Mouse (Mus musculus) stomach, postnatal 0 days (tissue): ENCODE data around the gene Cpvl.

Source experiments
- CTCF ChIP-seq: IDR thresholded peaks from 2 replicates; pipeline ENCODE4 v1.5.1; 2016; ENCODE audit warnings: antibody characterized with exemption, low read depth, mild to moderate bottlenecking, moderate library complexity
- EP300 ChIP-seq: optimal IDR thresholded peaks from 2 replicates; pipeline ENCODE3; 2016; ENCODE audit warnings: antibody characterized with exemption

- TF ChIP-seq CTCF (no peak), EP300 (no peak)
Measured at GRCm38 (mm10) chr6:53874881-53875429, 103.5 kb downstream of the Cpvl start.
